Mouse (Mus musculus) neural tube, embryonic 14.5 days (tissue): Measurements from ENCODE around the gene Sfxn5. TPM values are rescaled to one million over a fixed set of nuclear protein-coding genes. Genes with fewer than 3 reads are reported as not detected.

Experiments used
- ATAC-seq: fragments of 200-750 bp; cut with Nextera tagmentation; 2 replicates; pipeline ENCODE4 v1.8.0; 2017; ENCODE audit warnings: low read depth, mild to moderate bottlenecking, moderate TSS enrichment, moderate library complexity
- H3K27ac ChIP-seq: fragments of 300-500 bp; sonication (generic); 2 replicates; pipeline ENCODE4 v1.5.1; 2014; ENCODE audit warnings: low read depth, mild to moderate bottlenecking, control low read depth, low read length, moderate library complexity, mixed read lengths
- H3K27me3 ChIP-seq: fragments of 300-500 bp; sonication (generic); 2 replicates; pipeline ENCODE4 v1.6.1; 2014; ENCODE audit warnings: low read length; ENCODE audit not compliant: control insufficient read depth, insufficient read depth
- H3K36me3 ChIP-seq: fragments of 300-500 bp; sonication (generic); 2 replicates; pipeline ENCODE4 v1.6.1; 2014; ENCODE audit warnings: low read length, mixed read lengths; ENCODE audit not compliant: control insufficient read depth, insufficient read depth
- H3K4me1 ChIP-seq: fragments of 300-500 bp; sonication (generic); 2 replicates; pipeline ENCODE4 v1.6.1; 2014; ENCODE audit warnings: low read length; ENCODE audit not compliant: control insufficient read depth, insufficient read depth
- H3K4me2 ChIP-seq: fragments of 300-500 bp; sonication (generic); 2 replicates; pipeline ENCODE4 v1.6.1; 2014; ENCODE audit warnings: mild to moderate bottlenecking, low read depth, low read length, control low read depth
- H3K4me3 ChIP-seq: fragments of 300-500 bp; sonication (generic); 2 replicates; pipeline ENCODE4 v1.5.1; 2014; ENCODE audit warnings: low read depth, low read length, control low read depth, mixed read lengths
- H3K9ac ChIP-seq: fragments of 300-500 bp; sonication (generic); replicated peaks from 2 replicates; pipeline ENCODE4 v1.6.1; 2014; ENCODE audit warnings: low read depth, mild to moderate bottlenecking, control low read depth, low read length, mixed read lengths
- H3K9me3 ChIP-seq: fragments of 300-500 bp; sonication (generic); 2 replicates; pipeline ENCODE4 v1.6.1; 2016; ENCODE audit warnings: low read length; ENCODE audit not compliant: control insufficient read depth
- WGBS: fragments of 180-500 bp; shearing (Covaris S2); extraction: QIAGEN DNeasy Blood & Tissue Kit; methylation state at CpG from one replicate; pipeline ENCODE4 v1.1.7; 2014; 5-methylcytosine and 5-hydroxymethylcytosine counted together
- microRNA-seq: library from miRNA; unstranded; fragments of <30 nt; microRNA quantifications from one replicate; pipeline ENCODE4, GENCODE M21; 2016
- polyA plus RNA-seq: library from polyadenylated mRNA; unstranded; fragments of >200 nt; fragmentation: Nextera tagmentation; extraction: Ambion mirVana; gene quantifications from 2 replicates; pipeline ENCODE4 v1.2.1, GENCODE M21; 2014

The Sfxn5 gene
- polyA plus RNA-seq, 1 experiment from 2014 or later = 29.7 TPM

DNA sequence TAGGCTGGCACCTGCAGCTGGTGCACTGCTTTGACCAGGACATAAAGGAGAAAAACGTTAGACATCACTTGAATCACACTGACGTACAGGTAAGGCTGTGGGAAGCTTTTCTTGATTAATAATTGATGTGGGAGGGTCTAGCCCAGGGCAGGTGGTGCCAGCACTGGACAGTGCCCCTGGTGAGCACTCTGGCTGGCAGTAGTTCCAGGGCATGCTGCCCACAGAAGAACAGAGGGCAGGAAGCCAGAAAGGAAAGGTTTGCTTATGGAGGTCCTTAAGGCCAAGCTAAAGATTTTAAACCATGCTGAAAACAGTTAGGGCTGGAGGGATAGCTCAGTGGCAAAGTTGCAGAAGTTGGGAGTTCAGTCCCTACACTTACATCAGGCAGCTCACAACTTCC, 153.2 kb downstream of the Sfxn5 start:
- H3K27me3 ChIP-seq = peaks cover 8% of the 10 kb centered on the region
- H3K36me3 ChIP-seq = no peaks in the 10 kb centered on the region
- WGBS = 70% methylated on average over 2 of the region's 2 CpGs
- H3K9me3 ChIP-seq = no peaks in the 10 kb centered on the region
- no peak overlapping the region for H3K4me2 ChIP-seq
- no peak overlapping the region for H3K27ac ChIP-seq
- no peak overlapping the region for H3K4me3 ChIP-seq
- no peak for ATAC-seq
- no peaks in the 10 kb centered on the region for H3K4me1 ChIP-seq
- H3K9ac ChIP-seq = no peak overlapping the region

DNA sequence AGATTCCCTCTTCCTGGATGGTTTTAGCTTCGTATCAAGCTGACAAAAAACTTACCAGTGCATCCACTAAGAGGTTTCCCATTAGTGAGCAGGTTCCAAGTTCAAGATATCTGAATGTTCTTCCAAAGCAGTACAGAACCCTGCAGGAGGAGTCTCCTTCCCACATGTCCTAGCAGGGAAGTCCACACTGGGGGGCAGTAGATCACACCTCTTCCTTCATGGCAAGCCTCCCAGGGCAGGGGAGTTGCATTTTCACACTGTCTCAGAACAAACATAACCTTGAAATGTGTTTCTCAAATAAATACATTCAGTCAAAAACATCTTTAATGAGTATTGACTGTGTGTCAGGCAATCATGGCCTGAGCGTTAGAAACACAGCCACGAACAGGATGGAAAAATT, 153.7 kb downstream of the Sfxn5 start:
- H3K27ac ChIP-seq = no peak overlapping the region
- ATAC-seq = no peak
- 80% methylated on average over 3 of the region's 3 CpGs for WGBS

DNA sequence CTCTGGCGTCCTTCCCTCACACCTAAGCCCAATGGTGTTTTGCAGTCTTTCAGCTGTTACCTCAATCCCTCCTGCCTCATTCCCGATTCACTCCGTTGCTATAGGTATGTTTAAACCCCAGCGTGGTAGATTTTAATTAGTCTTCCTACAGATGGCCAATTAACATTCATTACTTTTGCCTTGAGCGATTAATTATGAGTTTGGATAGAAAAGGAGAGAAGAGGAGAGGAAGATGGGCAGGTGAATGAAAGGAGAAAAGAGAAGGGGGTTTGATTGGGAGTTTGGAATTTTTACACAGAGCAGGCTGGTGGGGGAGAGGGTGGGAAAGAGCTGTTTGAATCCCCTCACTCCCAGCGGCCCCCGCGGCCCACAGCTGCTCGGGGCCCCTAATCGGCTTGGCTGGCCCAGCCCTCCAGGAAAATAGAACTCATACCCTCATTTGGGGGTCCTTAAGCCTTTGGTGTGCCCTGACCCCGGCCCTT, 167.7 kb downstream of the Sfxn5 start:
- H3K4me3 ChIP-seq = no peak overlapping the region
- WGBS = 45% methylated on average over 11 of the region's 11 CpGs
- H3K36me3 ChIP-seq = no peaks in the 10 kb centered on the region
- no peaks in the 10 kb centered on the region for H3K9me3 ChIP-seq
- no peaks in the 10 kb centered on the region for H3K4me1 ChIP-seq
- ATAC-seq = no peak; the same call in 1 of the 2 replicates
- H3K27ac ChIP-seq = no peak overlapping the region
- H3K4me2 ChIP-seq = no peak overlapping the region
- no peak overlapping the region for H3K9ac ChIP-seq
- H3K27me3 ChIP-seq = no peaks in the 10 kb centered on the region

More for the DNA sequence above, 153.7 kb downstream of the Sfxn5 start:
- Histone ChIP-seq H3K36me3 (no peaks in the 10 kb centered on the region), H3K4me3 (no peak overlapping the region), H3K9ac (no peak overlapping the region), H3K4me1 (no peaks in the 10 kb centered on the region), H3K27me3 (peaks cover 7% of the 10 kb centered on the region), H3K4me2 (no peak overlapping the region), H3K9me3 (no peaks in the 10 kb centered on the region)

Small RNAs within 50 kb of the gene (microRNA-seq; reads per million reads assigned to microRNA genes)
- gene Mir705 = not detected

Other genes with a start within 250 kb of the Sfxn5 start
- gene Spr, start 195.7 kb downstream of the Sfxn5 start, polyA plus RNA-seq = 33.7 and 38.6 TPM in 2 replicates
- 0.21 TPM in 1 of 2 replicates, not detected in the other for gene Emx1, start 146.0 kb downstream of the Sfxn5 start, polyA plus RNA-seq
- gene Rab11fip5, start 41.2 kb upstream of the Sfxn5 start, polyA plus RNA-seq = 15.6 and 20.5 TPM in 2 replicates
- not detected in 2 replicates for gene Noto, start 90.5 kb upstream of the Sfxn5 start, polyA plus RNA-seq
- gene Smyd5, start 98.6 kb upstream of the Sfxn5 start, polyA plus RNA-seq = 58.8 and 67.0 TPM in 2 replicates
- 595 and 603 TPM in 2 replicates for gene Cct7, start 118.1 kb upstream of the Sfxn5 start, polyA plus RNA-seq
- 21.4 and 23.0 TPM in 2 replicates for gene Pradc1, start 118.5 kb upstream of the Sfxn5 start, polyA plus RNA-seq
- 9.9 and 10.0 TPM in 2 replicates for gene Fbxo41, start 169.6 kb upstream of the Sfxn5 start, polyA plus RNA-seq
- gene Egr4, start 180.2 kb upstream of the Sfxn5 start, polyA plus RNA-seq = not detected in 2 replicates